Mouse (Mus musculus): Measurements from ENCODE around the gene Fbxo34. TPM values are rescaled to one million over a fixed set of nuclear protein-coding genes. Genes with fewer than 3 reads are reported as not detected.

Gene Fbxo34
- total and polyA plus RNA-seq, 3 experiments = 14.8 to 29.5 TPM; not detected in 1

DNA sequence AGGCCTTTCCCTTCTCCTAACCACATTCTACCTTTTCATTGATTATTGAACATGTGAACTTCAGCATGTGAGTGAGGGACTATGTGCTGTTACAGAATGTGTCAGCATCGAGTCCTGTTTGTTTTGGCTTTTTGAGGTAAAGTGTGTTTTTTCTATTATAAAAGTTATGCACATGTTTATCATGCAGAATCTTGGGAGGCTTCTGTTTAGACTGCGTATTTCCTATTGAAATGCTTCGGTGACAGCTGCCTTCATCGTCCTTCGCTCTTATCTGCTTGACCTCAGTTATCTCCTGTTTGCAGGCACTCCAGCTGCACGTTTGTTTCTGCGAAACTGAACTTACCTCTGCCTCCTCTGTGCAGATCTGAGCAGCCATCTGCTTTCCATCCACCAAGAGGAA is 72.1 kb downstream of the Fbxo34 start (continued):
- TF ChIP-seq CHD1 (IDR thresholded peaks at IDR 0.05; ENCODE audit: low read depth, low read length) = no peak

GRCm38 (mm10) chr14:47525374-47525773 is 75.2 kb downstream of the Fbxo34 start:
- Histone ChIP-seq H3K36me3 (ENCODE audit: control insufficient read depth in 1 of 2, insufficient read depth in 2 of 2, low read length in 2 of 2) (peaks cover 1 to 35% of the 10 kb centered on the region in 2 experiments; a peak in 3 of 4 replicates), H3K9ac (ENCODE audit: control insufficient read depth, low read depth, low read length, poor library complexity, severe bottlenecking) (no peak overlapping the region), H3K27ac (ENCODE audit: control insufficient read depth, low read depth, low read length) (no peak overlapping the region), H3K9me3 (replicated peaks; ENCODE audit: insufficient read depth, low read length) (no peaks in the 10 kb centered on the region), H3K79me2 (ENCODE audit: control insufficient read depth, insufficient read depth, low read length, poor library complexity) (peaks cover 3% of the 10 kb centered on the region; the same call in 1 of the 2 replicates), H3K27me3 (ENCODE audit: control insufficient read depth in 1 of 2, insufficient read depth in 2 of 2, low read length in 2 of 2) (no peaks in the 10 kb centered on the region), H3K4me1 (ENCODE audit: control insufficient read depth in 1 of 2, insufficient read depth in 2 of 2, low read length in 2 of 2) (peaks cover 10 to 28% of the 10 kb centered on the region in 2 experiments), H3K4me3 (ENCODE audit: control insufficient read depth in 1 of 2, insufficient read depth in 1 of 2, low read depth in 2 of 2, low read length in 2 of 2) (no peak overlapping the region)
- TF ChIP-seq MAX (IDR thresholded peaks at IDR 0.05; ENCODE audit: low read length) (no peak), USF2 (IDR thresholded peaks at IDR 0.05; ENCODE audit: borderline replicate concordance in 1 of 2, insufficient read depth in 1 of 2, low read depth in 1 of 2, low read length in 2 of 2) (no peak), MXI1 (IDR thresholded peaks at IDR 0.05; ENCODE audit: low read depth, low read length) (no peak), TBP (IDR thresholded peaks at IDR 0.05; ENCODE audit: low read depth, low read length) (no peak), RCOR1 (IDR thresholded peaks at IDR 0.05; ENCODE audit: low read depth, low read length) (no peak), CHD2 (IDR thresholded peaks at IDR 0.05; ENCODE audit: low read length) (no peak), TAL1 (IDR thresholded peaks at IDR 0.05; ENCODE audit: low read length) (no peak), JUND (IDR thresholded peaks at IDR 0.05; ENCODE audit: low read depth, low read length) (no peak), USF1 (IDR thresholded peaks at IDR 0.05; ENCODE audit: low read depth, low read length) (no peak), CHD1 (IDR thresholded peaks at IDR 0.05; ENCODE audit: low read depth, low read length) (no peak), UBTF (IDR thresholded peaks at IDR 0.05; ENCODE audit: borderline replicate concordance, insufficient read depth, low read depth, low read length) (no peak), NRF1 (IDR thresholded peaks at IDR 0.05; ENCODE audit: insufficient read depth, low read depth, low read length, poor library complexity, severe bottlenecking) (no peak)
- DNase-seq (ENCODE audit: low read depth, low spot score) = no peak

DNA sequence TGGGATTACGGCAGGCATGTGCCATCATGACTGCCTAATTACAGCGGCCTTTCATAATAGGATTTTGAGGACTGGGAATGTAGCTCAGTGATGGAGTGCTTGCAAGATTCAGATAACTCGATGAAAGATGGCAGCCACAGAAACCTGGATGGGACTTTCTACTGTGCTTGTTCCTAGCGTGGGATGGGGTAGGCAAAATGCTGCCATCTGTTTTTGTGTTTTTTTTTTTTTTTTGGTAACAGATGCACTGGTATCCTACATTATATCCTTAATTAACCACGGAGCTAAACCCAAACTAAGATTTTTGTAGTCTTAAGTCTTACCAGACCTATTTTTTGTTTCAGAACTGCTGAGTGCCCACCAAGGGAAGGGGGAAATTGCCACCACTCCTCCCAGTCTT is 75.6 kb downstream of the Fbxo34 start:
- TF ChIP-seq MEF2A (IDR thresholded peaks at IDR 0.05; ENCODE audit: extremely low read depth, insufficient replicate concordance, low read depth, low read length, poor library complexity, severe bottlenecking) (no peak), NELFE (IDR thresholded peaks at IDR 0.05; ENCODE audit: low read depth, low read length) (no peak), HCFC1 (IDR thresholded peaks at IDR 0.05; ENCODE audit: low read depth, low read length) (no peak), TCF12 (IDR thresholded peaks at IDR 0.05; ENCODE audit: low read depth, low read length) (no peak), BHLHE40 (IDR thresholded peaks at IDR 0.05; ENCODE audit: borderline replicate concordance, low read depth, low read length) (no peak), POLR2AphosphoS2 (IDR thresholded peaks at IDR 0.05; ENCODE audit: low read length) (no peak), TBP (IDR thresholded peaks at IDR 0.05; ENCODE audit: low read depth, low read length) (no peak), GABPA (IDR thresholded peaks at IDR 0.05; ENCODE audit: low read depth, low read length) (no peak), EP300 (IDR thresholded peaks at IDR 0.05; ENCODE audit: low read depth in 1 of 2, low read length in 2 of 2) (no peak), SMC3 (IDR thresholded peaks at IDR 0.05; ENCODE audit: low read depth, low read length) (no peak), USF1 (IDR thresholded peaks at IDR 0.05; ENCODE audit: low read depth, low read length) (no peak)
- no peak for DNase-seq (ENCODE audit: low read depth, low spot score)
- H3K4me3 ChIP-seq (ENCODE audit: control insufficient read depth in 1 of 2, insufficient read depth in 1 of 2, low read depth in 2 of 2, low read length in 2 of 2) = no peak overlapping the region
- H3K36me3 ChIP-seq (ENCODE audit: control insufficient read depth in 1 of 2, insufficient read depth in 2 of 2, low read length in 2 of 2) = peaks cover 1 to 31% of the 10 kb centered on the region in 2 experiments; a peak in 3 of 4 replicates
- H3K27ac ChIP-seq (ENCODE audit: control insufficient read depth, low read depth, low read length) = no peak overlapping the region
- no peaks in the 10 kb centered on the region for H3K9me3 ChIP-seq (replicated peaks; ENCODE audit: insufficient read depth, low read length)
- no peaks in the 10 kb centered on the region for H3K27me3 ChIP-seq (ENCODE audit: control insufficient read depth in 1 of 2, insufficient read depth in 2 of 2, low read length in 2 of 2)
- peaks cover 3% of the 10 kb centered on the region; the same call in 1 of the 2 replicates for H3K79me2 ChIP-seq (ENCODE audit: control insufficient read depth, insufficient read depth, low read length, poor library complexity)
- no peak overlapping the region for H3K9ac ChIP-seq (ENCODE audit: control insufficient read depth, low read depth, low read length, poor library complexity, severe bottlenecking)
- H3K4me1 ChIP-seq (ENCODE audit: control insufficient read depth in 1 of 2, insufficient read depth in 2 of 2, low read length in 2 of 2) = peaks cover 10 to 24% of the 10 kb centered on the region in 2 experiments

Data from MEL (cell line).